Mouse (Mus musculus) liver, embryonic 14.5 days (tissue): ENCODE measurements around the gene Dusp21. TPM values are rescaled to one million over a fixed set of nuclear protein-coding genes. Genes with fewer than 3 reads are reported as not detected.

ENCODE experiments used
- ATAC-seq: fragments of 200-750 bp; cut with Nextera tagmentation; 2 replicates; pipeline ENCODE4 v1.8.0; 2017; ENCODE audit warnings: moderate number of reproducible peaks, mild to moderate bottlenecking, moderate library complexity; ENCODE audit not compliant: insufficient read depth
- DNase-seq, 3 experiments: peaks; one replicate each; pipeline ENCODE4 v3.0.0-alpha.2; 2012 to 2013; ENCODE audit warnings: low read depth in 3 of 3, low spot score in 3 of 3
- H3K27ac ChIP-seq: fragments of 300-500 bp; sonication (generic); 2 replicates; pipeline ENCODE4 v1.5.1; 2014; ENCODE audit warnings: moderate library complexity, mild to moderate bottlenecking, control low read depth, inconsistent platforms
- H3K27me3 ChIP-seq: fragments of 300-500 bp; sonication (generic); 2 replicates; pipeline ENCODE4 v1.6.1; 2014; ENCODE audit warnings: mild to moderate bottlenecking, low read length, moderate library complexity; ENCODE audit not compliant: control insufficient read depth, insufficient read depth
- H3K36me3 ChIP-seq: fragments of 300-500 bp; sonication (generic); replicated peaks from 2 replicates; pipeline ENCODE4 v1.6.1; 2014; ENCODE audit warnings: low read depth; ENCODE audit not compliant: control insufficient read depth, insufficient read depth
- H3K4me1 ChIP-seq, 2 experiments: fragments of 200-500 bp in 1 of 2; fragments of 300-500 bp in 1 of 2; sonication (generic) in 1 of 2; replicated peaks; 2 replicates each; pipeline ENCODE4 v1.6.1; 2012 to 2014; ENCODE audit warnings: antibody characterized with exemption in 1 of 2, inconsistent platforms in 1 of 2, low read length in 1 of 2; ENCODE audit not compliant: control insufficient read depth in 2 of 2, insufficient read depth in 2 of 2
- H3K4me2 ChIP-seq: fragments of 300-500 bp; sonication (generic); 2 replicates; pipeline ENCODE4 v1.6.1; 2014; ENCODE audit warnings: low read depth, mild to moderate bottlenecking, control low read depth, moderate library complexity
- H3K4me3 ChIP-seq, 2 experiments: fragments of 200-500 bp in 1 of 2; fragments of 300-500 bp in 1 of 2; sonication (generic) in 1 of 2; 2 replicates each; pipeline ENCODE4 v1.5.1; 2012 to 2014; ENCODE audit warnings: low read depth in 2 of 2, low read length in 2 of 2, mild to moderate bottlenecking in 2 of 2, control low read depth in 1 of 2, inconsistent platforms in 1 of 2, moderate library complexity in 1 of 2; ENCODE audit not compliant: insufficient read depth in 1 of 2
- H3K9ac ChIP-seq: fragments of 300-500 bp; sonication (generic); replicated peaks from 2 replicates; pipeline ENCODE4 v1.6.1; 2014; ENCODE audit warnings: mild to moderate bottlenecking, control low read depth, moderate library complexity
- H3K9me3 ChIP-seq: fragments of 300-500 bp; sonication (generic); 2 replicates; pipeline ENCODE4 v1.6.1; 2016; ENCODE audit warnings: low read length, mixed read lengths; ENCODE audit not compliant: control insufficient read depth
- CTCF ChIP-seq: IDR thresholded peaks from 2 replicates; pipeline ENCODE4 v1.5.1; 2016; ENCODE audit warnings: antibody characterized with exemption, low read depth, control low read depth
- EP300 ChIP-seq: IDR thresholded peaks from 2 replicates; pipeline ENCODE4 v1.6.1; 2016; ENCODE audit warnings: antibody characterized with exemption, low read depth
- WGBS: fragments of 180-500 bp; shearing (Covaris S2); extraction: QIAGEN DNeasy Blood & Tissue Kit; methylation state at CpG from one replicate; pipeline ENCODE4 v1.1.7; 2014; ENCODE audit not compliant: insufficient replicate concordance; 5-methylcytosine and 5-hydroxymethylcytosine counted together
- polyA plus RNA-seq, 2 experiments: library from polyadenylated mRNA; depleted of rRNA in 1 of 2; stranded (reverse) in 1 of 2; unstranded in 1 of 2; fragments of >200 nt; fragmentation: Nextera tagmentation in 1 of 2; extraction: Ambion mirVana in 1 of 2; gene quantifications; 2 replicates each; pipeline versions ENCODE4 v1.2.1 to v1.2.3; 2012 to 2014

Gene Dusp21
- polyA plus RNA-seq, 2 experiments, result not detected

DNA sequence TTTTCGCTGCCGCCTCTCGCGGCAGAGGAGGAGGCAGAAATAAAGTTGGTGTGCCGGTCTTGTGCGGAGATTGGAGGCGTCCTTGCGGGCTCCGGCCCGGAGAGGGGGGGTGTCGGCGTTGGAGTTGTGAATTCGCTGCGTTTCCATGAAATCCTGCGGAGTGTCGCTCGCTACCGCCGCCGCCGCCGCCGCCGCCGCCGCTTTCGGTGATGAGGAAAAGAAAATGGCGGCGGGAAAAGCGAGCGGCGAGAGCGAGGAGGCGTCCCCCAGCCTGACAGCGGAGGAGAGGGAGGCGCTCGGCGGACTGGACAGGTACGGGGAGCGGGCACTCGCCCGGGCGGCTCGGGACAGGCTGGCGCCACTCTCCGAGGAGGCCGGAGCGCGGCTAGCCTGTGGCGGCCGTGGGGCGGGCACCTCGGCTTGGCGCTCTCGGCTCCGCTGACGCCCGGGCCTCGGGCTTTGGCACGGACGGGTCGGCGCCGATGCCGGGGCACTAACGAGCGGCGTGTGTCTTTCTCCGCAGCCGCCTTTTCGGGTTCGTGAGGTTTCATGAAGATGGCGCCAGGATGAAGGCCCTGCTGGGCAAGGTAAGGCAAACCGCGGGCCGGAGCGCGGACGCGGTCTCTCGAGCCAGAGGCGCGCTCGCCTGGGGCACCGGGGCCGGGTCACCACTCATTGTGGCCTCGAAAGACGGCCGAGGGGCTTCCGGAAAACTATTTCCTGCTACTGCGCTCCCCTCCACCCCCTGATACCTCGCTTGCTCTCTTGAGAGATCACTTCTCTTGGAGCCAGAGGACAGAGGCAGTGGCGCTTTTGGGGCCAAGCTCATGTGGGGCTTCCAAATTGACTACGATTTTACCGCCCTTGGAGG, 17.4 kb downstream of the Dusp21 start:
- H3K4me1 ChIP-seq, result peaks cover 0 to 6% of the 10 kb centered on the region in 2 experiments; a peak in 2 of 4 replicates
- peak overlapping the region; percentile 63 for H3K4me2 ChIP-seq
- H3K36me3 ChIP-seq, result no peaks in the 10 kb centered on the region
- under 1% methylated on average over 90 of the region's 95 CpGs for WGBS
- peak; percentile 17; the same call in 1 of the 2 replicates for ATAC-seq
- no peak for DNase-seq
- H3K9me3 ChIP-seq, result no peaks in the 10 kb centered on the region
- peak overlapping the region; percentile 72 to 75 for H3K4me3 ChIP-seq
- peak overlapping the region; percentile 89 for H3K27ac ChIP-seq
- H3K27me3 ChIP-seq, result no peaks in the 10 kb centered on the region
- TF ChIP-seq CTCF (peak; percentile 2; the same call in 1 of the 2 replicates), EP300 (no peak)
- peak overlapping the region; percentile 89 for H3K9ac ChIP-seq

DNA sequence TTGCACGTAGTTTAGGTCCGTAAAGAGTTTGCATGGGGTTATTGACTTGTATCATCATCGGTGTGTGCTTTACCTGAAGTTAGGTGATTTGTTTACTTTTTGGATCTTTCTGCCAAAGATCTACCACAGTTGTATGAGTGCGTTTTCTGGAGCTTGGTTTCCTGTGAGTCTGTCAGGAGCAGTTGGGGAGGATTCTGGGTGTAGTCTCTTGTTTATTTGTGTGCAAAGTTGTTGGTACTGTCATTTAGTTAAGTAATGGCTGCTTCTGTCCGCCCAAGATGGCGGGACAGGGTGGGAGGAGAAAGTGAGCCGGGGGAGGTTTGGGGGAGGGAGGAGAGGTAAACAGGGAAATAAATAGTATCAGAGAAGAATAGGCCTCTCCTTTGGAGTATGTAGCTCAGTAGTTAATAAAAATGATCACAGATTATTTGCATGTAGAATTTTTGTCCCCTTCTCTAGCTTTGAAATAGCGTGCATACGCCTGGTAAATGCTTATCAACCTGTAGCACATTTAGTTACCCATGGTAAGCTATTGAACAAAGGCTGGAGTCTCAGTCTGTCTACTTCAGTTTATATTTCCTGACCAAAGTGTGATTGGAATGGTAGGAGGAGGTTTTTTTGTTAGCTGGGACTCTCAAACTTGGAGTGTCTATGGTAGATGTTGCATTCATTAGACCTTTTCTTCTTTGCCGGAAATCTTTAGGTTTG, 18.4 kb downstream of the Dusp21 start:
- Histone ChIP-seq H3K27ac (peak overlapping the region; percentile 89), H3K9ac (peak overlapping the region; percentile 89), H3K27me3 (no peaks in the 10 kb centered on the region), H3K9me3 (no peaks in the 10 kb centered on the region), H3K4me3 (peak overlapping the region; percentile 72 to 75), H3K4me1 (peaks cover 0 to 6% of the 10 kb centered on the region in 2 experiments; a peak in 2 of 4 replicates), H3K4me2 (peak overlapping the region; percentile 63), H3K36me3 (no peaks in the 10 kb centered on the region)
- no peak; the same call in 1 of the 2 replicates for ATAC-seq
- peak; percentile 45 to 57 (median 51) for DNase-seq
- TF ChIP-seq EP300, result no peak
- no peak for TF ChIP-seq CTCF
- WGBS, result 2% methylated on average over 10 of the region's 10 CpGs

DNA sequence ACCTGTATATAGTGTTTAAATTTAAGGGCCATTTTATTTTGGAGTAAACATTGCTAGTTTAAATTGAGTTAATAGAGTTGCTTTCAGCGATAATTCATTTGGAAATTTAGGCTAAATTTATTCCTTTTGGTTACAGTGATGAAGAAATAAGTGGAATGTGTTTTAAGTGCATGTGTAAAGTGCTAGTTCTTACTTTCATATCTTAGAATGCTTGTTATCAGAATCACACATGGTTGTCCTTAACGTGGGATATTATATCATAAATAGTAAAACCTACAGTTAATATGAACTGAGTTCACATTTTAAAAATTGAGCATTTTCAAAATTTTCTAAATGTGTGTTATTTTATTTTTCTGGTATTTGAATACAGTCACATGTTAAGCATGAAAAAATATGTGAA, 19.5 kb downstream of the Dusp21 start:
- TF ChIP-seq CTCF (no peak), EP300 (no peak)
- H3K9me3 ChIP-seq, result no peaks in the 10 kb centered on the region
- H3K4me3 ChIP-seq, result peak overlapping the region; percentile 21 to 72; a peak in 3 of 4 replicates
- 31% methylated on average over 2 of the region's 2 CpGs for WGBS
- H3K9ac ChIP-seq, result no peak overlapping the region
- ATAC-seq, result no peak
- H3K4me1 ChIP-seq, result peaks cover 0 to 6% of the 10 kb centered on the region in 2 experiments; a peak in 2 of 4 replicates
- no peaks in the 10 kb centered on the region for H3K27me3 ChIP-seq
- peak overlapping the region; percentile 63 for H3K4me2 ChIP-seq
- DNase-seq, result no peak
- no peaks in the 10 kb centered on the region for H3K36me3 ChIP-seq
- H3K27ac ChIP-seq, result no peak overlapping the region

DNA sequence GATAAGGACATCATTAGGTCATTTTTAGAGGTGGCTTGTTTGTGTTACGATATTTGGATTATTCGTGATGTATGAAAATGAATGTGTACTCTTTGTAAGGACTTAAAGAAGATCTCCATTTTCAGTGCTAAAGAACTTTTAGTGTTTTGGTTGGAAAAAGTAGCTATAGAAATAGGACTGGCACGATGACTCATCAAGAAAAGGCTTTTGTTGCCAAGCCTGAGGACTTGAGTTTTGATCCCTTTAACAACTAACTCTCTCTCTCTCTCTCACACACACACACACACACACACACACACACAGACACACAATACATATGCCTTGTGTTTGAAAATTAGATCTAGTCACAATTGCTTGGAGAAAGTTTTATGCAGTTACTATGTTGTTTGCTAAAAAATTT, 21.3 kb downstream of the Dusp21 start:
- Histone ChIP-seq H3K27ac (no peak overlapping the region), H3K27me3 (no peaks in the 10 kb centered on the region), H3K36me3 (no peaks in the 10 kb centered on the region), H3K9me3 (no peaks in the 10 kb centered on the region), H3K4me3 (no peak overlapping the region), H3K4me2 (peak overlapping the region; percentile 6; the same call in 1 of the 2 replicates), H3K9ac (no peak overlapping the region), H3K4me1 (peaks cover 0 to 3% of the 10 kb centered on the region in 2 experiments; a peak in 1 of 4 replicates)
- no peak for TF ChIP-seq EP300
- TF ChIP-seq CTCF, result no peak
- DNase-seq, result no peak
- no peak for ATAC-seq
- 59% methylated on average over 3 of the region's 3 CpGs for WGBS

DNA sequence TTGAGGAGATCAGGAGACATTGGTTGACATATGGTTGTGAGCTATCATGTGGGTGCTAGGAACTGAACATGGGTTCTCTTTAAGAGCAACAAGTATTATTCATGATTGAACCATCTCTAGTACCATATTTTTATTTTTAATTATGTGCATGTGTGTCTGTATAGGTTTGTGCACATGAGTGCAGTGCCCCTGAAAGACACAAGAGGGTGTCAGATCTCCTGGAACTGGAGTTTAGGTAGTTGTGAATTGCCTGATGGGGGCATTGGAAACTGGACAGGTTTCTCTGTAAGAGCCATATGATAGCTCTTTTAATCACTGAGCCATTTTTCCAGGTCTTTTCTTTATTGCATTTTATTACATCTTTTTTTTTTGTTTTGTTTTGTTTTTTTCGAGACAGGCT, 23.3 kb downstream of the Dusp21 start:
- Histone ChIP-seq H3K4me3 (no peak overlapping the region), H3K36me3 (no peaks in the 10 kb centered on the region), H3K4me1 (peaks cover 0 to 3% of the 10 kb centered on the region in 2 experiments; a peak in 1 of 4 replicates), H3K4me2 (no peak overlapping the region), H3K27ac (no peak overlapping the region), H3K9me3 (no peaks in the 10 kb centered on the region), H3K27me3 (no peaks in the 10 kb centered on the region), H3K9ac (no peak overlapping the region)
- no peak for DNase-seq
- no peak for ATAC-seq
- WGBS, result 68% methylated on average over 1 of the region's 1 CpGs
- no peak for TF ChIP-seq EP300
- peak; percentile 38 for TF ChIP-seq CTCF
